Mouse (Mus musculus) CH12.LX (cell line): ENCODE measurements around the gene Pde4dip. TPM values are rescaled to one million over a fixed set of nuclear protein-coding genes. Genes with fewer than 3 reads are reported as not detected.

Experiments
- DNase-seq: peaks from one replicate; pipeline ENCODE4 v3.0.0-alpha.2; 2013; ENCODE audit errors: extremely low read depth
- H3K27ac ChIP-seq: 2 replicates; pipeline ENCODE4 v1.5.1; 2012; ENCODE audit warnings: low read depth, mild to moderate bottlenecking, control low read depth, moderate library complexity; ENCODE audit not compliant: insufficient read depth
- H3K27me3 ChIP-seq: replicated peaks from 2 replicates; pipeline ENCODE3; 2012; ENCODE audit warnings: inconsistent platforms
- H3K36me3 ChIP-seq, 2 experiments: replicated peaks in 1 of 2; 2 replicates each; pipeline versions ENCODE3 to v1.6.1; 2012; ENCODE audit warnings: inconsistent platforms in 1 of 2, low read length in 1 of 2, mild to moderate bottlenecking in 1 of 2, mixed read lengths in 1 of 2, moderate library complexity in 1 of 2; ENCODE audit not compliant: control insufficient read depth in 1 of 2, insufficient read depth in 1 of 2
- H3K4me1 ChIP-seq, 2 experiments: 2 replicates each; pipeline ENCODE4 v1.6.1; 2012; ENCODE audit warnings: inconsistent platforms in 1 of 2, moderate library complexity in 1 of 2; ENCODE audit not compliant: insufficient read depth in 2 of 2, control insufficient read depth in 1 of 2
- H3K4me2 ChIP-seq: 2 replicates; pipeline ENCODE4 v1.6.1; 2012; ENCODE audit warnings: low read depth, mild to moderate bottlenecking, control low read depth; ENCODE audit not compliant: poor library complexity, insufficient read depth, severe bottlenecking
- H3K4me3 ChIP-seq, 3 experiments: fragments of 150-350 bp in 1 of 3; sonication (generic) in 1 of 3; replicated peaks in 1 of 3; 2 replicates each; pipeline versions ENCODE3 to v1.5.1; 2011 to 2012; ENCODE audit warnings: low read depth in 2 of 3, low read length in 2 of 3, mild to moderate bottlenecking in 2 of 3, moderate library complexity in 2 of 3, control low read depth in 1 of 3, improper control_type of control experiment in 1 of 3, inconsistent platforms in 1 of 3, mixed read lengths in 1 of 3; ENCODE audit not compliant: poor library complexity in 1 of 3
- H3K79me2 ChIP-seq: replicated peaks from 2 replicates; pipeline ENCODE4 v1.6.1; 2012; ENCODE audit warnings: mild to moderate bottlenecking, moderate library complexity; ENCODE audit not compliant: control insufficient read depth, poor library complexity, insufficient read depth, severe bottlenecking; ENCODE audit errors: extremely low read depth
- H3K9ac ChIP-seq: 2 replicates; pipeline ENCODE4 v1.6.1; 2012; ENCODE audit warnings: low read depth, mild to moderate bottlenecking, control low read depth, moderate library complexity; ENCODE audit not compliant: insufficient read depth
- H3K9me3 ChIP-seq: replicated peaks from 2 replicates; pipeline ENCODE3; 2012; ENCODE audit warnings: low read length, inconsistent platforms, mixed read lengths
- CTCF ChIP-seq, 2 experiments: IDR thresholded peaks in 1 of 2; conservative IDR thresholded peaks in 1 of 2; 2 replicates each; pipeline ENCODE4 v1.5.1; 2011 to 2012; ENCODE audit warnings: low read depth in 2 of 2, low read length in 2 of 2, improper control_type of control experiment in 1 of 2, inconsistent platforms in 1 of 2, mild to moderate bottlenecking in 1 of 2, moderate library complexity in 1 of 2
- ELF1 ChIP-seq: IDR thresholded peaks from 2 replicates; pipeline ENCODE4 v1.6.1; 2014; ENCODE audit warnings: low read depth, mild to moderate bottlenecking, inconsistent platforms, low read length, improper control_type of control experiment
- EP300 ChIP-seq: IDR thresholded peaks from 2 replicates; pipeline ENCODE4 v1.6.1; 2011; ENCODE audit warnings: low read length, improper control_type of control experiment
- ETS1 ChIP-seq: conservative IDR thresholded peaks from 2 replicates; pipeline ENCODE4 v1.6.1; 2012; ENCODE audit warnings: low read depth, mild to moderate bottlenecking, inconsistent platforms, low read length, improper control_type of control experiment, moderate library complexity
- GABPA ChIP-seq: IDR thresholded peaks from 2 replicates; pipeline ENCODE4 v1.6.1; 2012; ENCODE audit warnings: low read depth, low read length, improper control_type of control experiment, inconsistent platforms; ENCODE audit not compliant: insufficient replicate concordance
- IRF4 ChIP-seq: IDR thresholded peaks from 2 replicates; pipeline ENCODE4 v1.6.1; 2014; ENCODE audit warnings: low read depth, mild to moderate bottlenecking, inconsistent platforms, low read length, improper control_type of control experiment
- JUN ChIP-seq: IDR thresholded peaks from 2 replicates; pipeline ENCODE4 v1.6.1; 2011; ENCODE audit warnings: low read depth, mild to moderate bottlenecking, low read length, improper control_type of control experiment, moderate library complexity; ENCODE audit not compliant: insufficient read depth
- JUND ChIP-seq: conservative IDR thresholded peaks from 2 replicates; pipeline ENCODE4 v1.6.1; 2011; ENCODE audit warnings: low read depth, low read length, improper control_type of control experiment
- MAZ ChIP-seq: IDR thresholded peaks from 2 replicates; pipeline ENCODE4 v1.6.1; 2012; ENCODE audit warnings: low read depth, mild to moderate bottlenecking, inconsistent platforms, low read length, improper control_type of control experiment, moderate library complexity
- NELFE ChIP-seq: IDR thresholded peaks from 2 replicates; pipeline ENCODE4 v1.6.1; 2011; ENCODE audit warnings: low read depth, low read length, improper control_type of control experiment
- NRF1 ChIP-seq: IDR thresholded peaks from 2 replicates; pipeline ENCODE4 v1.6.1; 2014; ENCODE audit warnings: low read depth, mild to moderate bottlenecking, inconsistent platforms, low read length, improper control_type of control experiment, moderate library complexity
- PAX5 ChIP-seq: IDR thresholded peaks from 2 replicates; pipeline ENCODE4 v1.6.1; 2012; ENCODE audit warnings: low read length, inconsistent platforms, mixed read lengths
- RAD21 ChIP-seq: IDR thresholded peaks from 2 replicates; pipeline ENCODE4 v1.6.1; 2011; ENCODE audit warnings: low read depth, mild to moderate bottlenecking, low read length, improper control_type of control experiment, moderate library complexity
- RCOR1 ChIP-seq: conservative IDR thresholded peaks from 2 replicates; pipeline ENCODE4 v1.6.1; 2012; ENCODE audit warnings: low read depth, mild to moderate bottlenecking, inconsistent platforms, low read length, improper control_type of control experiment
- TBP ChIP-seq: conservative IDR thresholded peaks from 2 replicates; pipeline ENCODE4 v1.6.1; 2011; ENCODE audit warnings: low read depth, low read length, improper control_type of control experiment
- TCF12 ChIP-seq: IDR thresholded peaks from 2 replicates; pipeline ENCODE4 v1.6.1; 2014; ENCODE audit warnings: low read depth, mild to moderate bottlenecking, inconsistent platforms, low read length, improper control_type of control experiment
- USF2 ChIP-seq: conservative IDR thresholded peaks from 2 replicates; pipeline ENCODE4 v1.6.1; 2011; ENCODE audit warnings: low read depth, low read length, improper control_type of control experiment
- ZKSCAN1 ChIP-seq: IDR thresholded peaks from 2 replicates; pipeline ENCODE4 v1.6.1; 2012; ENCODE audit warnings: low read depth, inconsistent platforms, low read length, improper control_type of control experiment, borderline replicate concordance
- ZMIZ1 ChIP-seq: IDR thresholded peaks from 2 replicates; pipeline ENCODE4 v1.6.1; 2012; ENCODE audit warnings: low read depth, mild to moderate bottlenecking, inconsistent platforms, low read length, improper control_type of control experiment
- dilution Hi-C: fragments of 300-500 bp; cut with MboI; formaldehyde crosslinking; loops from 2 replicates; pipeline ENCODE4 v1.14.3; 2020; ENCODE audit warnings: low sequenced_read_pairs; ENCODE audit not compliant: extremely low pct_unique_long_range_greater_than_20kb, extremely low pct_ligation_motif_present
- in situ Hi-C: fragments of 300-500 bp; cut with MboI; formaldehyde crosslinking; loops from 3 replicates; pipeline ENCODE4 v1.14.3; 2019; ENCODE audit warnings: low sequenced_read_pairs, low pct_ligation_motif_present, low pct_unique_long_range_greater_than_20kb, mixed read lengths
- polyA plus RNA-seq: library from polyadenylated mRNA; unstranded; fragments of >175 nt; gene quantifications from 2 replicates; pipeline ENCODE4 v1.2.1, GENCODE M21; 2012; ENCODE audit warnings: low read depth; ENCODE audit not compliant: insufficient read length
- total RNA-seq, 2 experiments: library from RNA; depleted of rRNA; stranded (reverse); fragments of 300-350 nt in 1 of 2; fragments of >200 nt in 1 of 2; gene quantifications; 2 replicates each; pipeline ENCODE4 v1.2.3; 2012 to 2014

Gene Pde4dip
- total and polyA plus RNA-seq, 3 experiments, result 12.4 to 21.7 (median 15.2) TPM

- dilution Hi-C loops, result no loop called here
- H3K9me3 ChIP-seq, result no peaks in the 10 kb centered on the region
- no peak for DNase-seq
- H3K79me2 ChIP-seq, result no peaks in the 10 kb centered on the region
- peaks cover 7 to 37% of the 10 kb centered on the region in 2 experiments for H3K4me1 ChIP-seq
- TF ChIP-seq ELF1, result no peak
- TF ChIP-seq JUND, result no peak
- no peak for TF ChIP-seq ZKSCAN1
- TF ChIP-seq RAD21, result no peak; the same call in 1 of the 2 replicates
- TF ChIP-seq ETS1, result no peak
- TF ChIP-seq USF2, result no peak
- TF ChIP-seq ZMIZ1, result no peak
- no peak for TF ChIP-seq JUN
- TF ChIP-seq TBP, result no peak
- TF ChIP-seq EP300, result no peak
- TF ChIP-seq NELFE, result no peak
- no peak for TF ChIP-seq IRF4
- TF ChIP-seq NRF1, result no peak
- no peak for TF ChIP-seq TCF12
- no peak for TF ChIP-seq PAX5
- no peak for TF ChIP-seq MAZ
- TF ChIP-seq GABPA, result no peak
- no peak for TF ChIP-seq RCOR1
- TF ChIP-seq CTCF (conservative IDR thresholded peaks at IDR 0.05 in 1 of 2, IDR thresholded peaks at IDR 0.05 in 1 of 2; ENCODE audit: low read depth in 2 of 2, low read length in 2 of 2), result no peak
- TF ChIP-seq, all 38 proteins: peak for 0
- H3K27me3 ChIP-seq, result no peaks in the 10 kb centered on the region
- H3K4me3 ChIP-seq, result no peak overlapping the region
- in situ Hi-C loops, result no loop called here
- no peak overlapping the region for H3K9ac ChIP-seq
- no peak overlapping the region for H3K4me2 ChIP-seq
- H3K27ac ChIP-seq, result no peak overlapping the region
- peaks cover 0 to 4% of the 10 kb centered on the region in 2 experiments for H3K36me3 ChIP-seq
These were observed 41.8 kb upstream of the Pde4dip start for GRCm38 (mm10) chr3:97930141-97930786.
